Mouse (Mus musculus): ENCODE measurements at regions not wholly inside any gene's neighbourhood (a gene's known extent, or its start where the extent isn't known, plus 50 kb on each side); places are given as distances from the start of the nearest gene placed in this dataset.

GRCm38 (mm10) chr1:105123936-105124335 is 232.6 kb downstream of the Rnf152 start:
- no peak for ATAC-seq (replicated peaks; ENCODE audit: poor library complexity, severe bottlenecking)

- no peak for ATAC-seq (replicated peaks; ENCODE audit: poor library complexity, severe bottlenecking)
These were observed 238.6 kb downstream of the Rnf152 start for GRCm38 (mm10) chr1:105117888-105118287.

- no peak for ATAC-seq (replicated peaks; ENCODE audit: poor library complexity, severe bottlenecking)
These were observed 240.3 kb downstream of the Rnf152 start for GRCm38 (mm10) chr1:105116231-105116630.

GRCm38 (mm10) chr1:105115391-105115790 is 241.1 kb downstream of the Rnf152 start:
- no peak for ATAC-seq (replicated peaks; ENCODE audit: poor library complexity, severe bottlenecking)

- no peak for ATAC-seq (replicated peaks; ENCODE audit: poor library complexity, severe bottlenecking)
These were observed 241.7 kb downstream of the Rnf152 start for GRCm38 (mm10) chr1:105114835-105115234.

- ATAC-seq (replicated peaks; ENCODE audit: poor library complexity, severe bottlenecking) = no peak
These were observed 243.6 kb downstream of the Rnf152 start for GRCm38 (mm10) chr1:105112762-105113525.

GRCm38 (mm10) chr1:105111236-105111635 is 245.3 kb downstream of the Rnf152 start:
- ATAC-seq (replicated peaks; ENCODE audit: poor library complexity, severe bottlenecking) = no peak

- no peak for ATAC-seq (replicated peaks; ENCODE audit: poor library complexity, severe bottlenecking)
These were observed 245.8 kb downstream of the Rnf152 start for GRCm38 (mm10) chr1:105110581-105111210.

GRCm38 (mm10) chr1:105107836-105108235 is 248.7 kb downstream of the Rnf152 start:
- ATAC-seq (replicated peaks; ENCODE audit: poor library complexity, severe bottlenecking) = no peak

GRCm38 (mm10) chr1:105107257-105107656 is 249.3 kb downstream of the Rnf152 start:
- no peak for ATAC-seq (replicated peaks; ENCODE audit: poor library complexity, severe bottlenecking)

- ATAC-seq (replicated peaks; ENCODE audit: poor library complexity, severe bottlenecking) = no peak
These were observed 251.3 kb downstream of the Rnf152 start for GRCm38 (mm10) chr1:105105211-105105610.

- ATAC-seq (replicated peaks; ENCODE audit: poor library complexity, severe bottlenecking) = no peak
These were observed 261.4 kb downstream of the Rnf152 start for GRCm38 (mm10) chr1:105095091-105095490.

- no peak for ATAC-seq (replicated peaks; ENCODE audit: poor library complexity, severe bottlenecking)
These were observed 262.0 kb downstream of the Rnf152 start for GRCm38 (mm10) chr1:105094500-105094899.

GRCm38 (mm10) chr1:105093875-105094274 is 262.6 kb downstream of the Rnf152 start:
- ATAC-seq (replicated peaks; ENCODE audit: poor library complexity, severe bottlenecking) = no peak

- no peak for ATAC-seq (replicated peaks; ENCODE audit: poor library complexity, severe bottlenecking)
These were observed 263.5 kb downstream of the Rnf152 start for GRCm38 (mm10) chr1:105093012-105093411.

GRCm38 (mm10) chr1:105092309-105092904 is 264.1 kb downstream of the Rnf152 start:
- ATAC-seq (replicated peaks; ENCODE audit: poor library complexity, severe bottlenecking) = peak; percentile 89

GRCm38 (mm10) chr1:105088765-105089520 is 267.6 kb downstream of the Rnf152 start:
- ATAC-seq (replicated peaks; ENCODE audit: poor library complexity, severe bottlenecking) = no peak

- ATAC-seq (replicated peaks; ENCODE audit: poor library complexity, severe bottlenecking) = no peak
These were observed 268.9 kb downstream of the Rnf152 start for GRCm38 (mm10) chr1:105087623-105088022.

GRCm38 (mm10) chr1:105084556-105084955 is 272.0 kb downstream of the Rnf152 start:
- ATAC-seq (replicated peaks; ENCODE audit: poor library complexity, severe bottlenecking) = no peak

- no peak for ATAC-seq (replicated peaks; ENCODE audit: poor library complexity, severe bottlenecking)
These were observed 272.9 kb downstream of the Rnf152 start for GRCm38 (mm10) chr1:105083551-105084103.

Data from granulocyte monocyte progenitor cell, adult 5-6 weeks (primary cell).